Mouse (Mus musculus): ENCODE data around the gene Cpsf2.

GRCm38 (mm10) chr12:102008111-102008977 lies 32.6 kb downstream of the Cpsf2 start:
- TF ChIP-seq CTCF (IDR thresholded peaks at IDR 0.05; ENCODE audit: control insufficient read depth, insufficient read depth, low read length), result no peak
- no peak for TF ChIP-seq POLR2A (IDR thresholded peaks at IDR 0.05; ENCODE audit: borderline replicate concordance, control insufficient read depth, low read depth, low read length)

Measured in bone marrow, adult 2 months (tissue).